Mouse (Mus musculus) forebrain, embryonic 13.5 days (tissue): ENCODE measurements around the gene Pex26. TPM values are rescaled to one million over a fixed set of nuclear protein-coding genes. Genes with fewer than 3 reads are reported as not detected.

Experiments
- ATAC-seq: fragments of 200-750 bp; cut with Nextera tagmentation; 2 replicates; pipeline ENCODE4 v1.8.0; 2017
- H3K27ac ChIP-seq: fragments of 300-500 bp; sonication (generic); 2 replicates; pipeline ENCODE4 v1.5.1; 2015; ENCODE audit warnings: inconsistent platforms, mild to moderate bottlenecking, moderate library complexity
- H3K27me3 ChIP-seq: fragments of 300-500 bp; sonication (generic); 2 replicates; pipeline ENCODE4 v1.6.1; 2015; ENCODE audit warnings: mild to moderate bottlenecking, inconsistent platforms
- H3K36me3 ChIP-seq: fragments of 300-500 bp; sonication (generic); 2 replicates; pipeline ENCODE4 v1.6.1; 2015; ENCODE audit warnings: mild to moderate bottlenecking, inconsistent platforms; ENCODE audit not compliant: poor library complexity, severe bottlenecking
- H3K4me1 ChIP-seq: fragments of 300-500 bp; sonication (generic); 2 replicates; pipeline ENCODE4 v1.6.1; 2015; ENCODE audit warnings: inconsistent platforms
- H3K4me2 ChIP-seq: fragments of 300-500 bp; sonication (generic); 2 replicates; pipeline ENCODE4 v1.6.1; 2015; ENCODE audit warnings: inconsistent platforms, mild to moderate bottlenecking, moderate library complexity
- H3K4me3 ChIP-seq: fragments of 300-500 bp; sonication (generic); 2 replicates; pipeline ENCODE4 v1.5.1; 2015; ENCODE audit warnings: mild to moderate bottlenecking, inconsistent platforms
- H3K9ac ChIP-seq: fragments of 300-500 bp; sonication (generic); 2 replicates; pipeline ENCODE4 v1.6.1; 2015; ENCODE audit warnings: mild to moderate bottlenecking, inconsistent platforms
- H3K9me3 ChIP-seq: fragments of 300-500 bp; sonication (generic); replicated peaks from 2 replicates; pipeline ENCODE4 v1.6.1; 2016; ENCODE audit warnings: inconsistent platforms
- WGBS: fragments of 180-500 bp; shearing (Covaris S2); methylation state at CpG from one replicate; pipeline ENCODE4 v1.1.7; 2015; 5-methylcytosine and 5-hydroxymethylcytosine counted together
- polyA plus RNA-seq: library from polyadenylated mRNA; unstranded; fragments of >200 nt; fragmentation: Nextera tagmentation; extraction: Ambion mirVana; gene quantifications from 2 replicates; pipeline ENCODE4 v1.2.1, GENCODE M21; 2015

Gene Pex26
- polyA plus RNA-seq, 1 experiment from 2014 or later: 9.5 TPM

GRCm38 (mm10) chr6:121214221-121214620 is 30.8 kb downstream of the Pex26 start:
- peaks cover 18% of the 10 kb centered on the region for H3K4me1 ChIP-seq
- no peaks in the 10 kb centered on the region for H3K9me3 ChIP-seq
- no peaks in the 10 kb centered on the region for H3K36me3 ChIP-seq
- no peak overlapping the region for H3K27ac ChIP-seq
- H3K9ac ChIP-seq: no peak overlapping the region
- ATAC-seq: no peak
- WGBS: 93% methylated on average over 5 of the region's 5 CpGs
- H3K4me2 ChIP-seq: no peak overlapping the region
- no peak overlapping the region for H3K4me3 ChIP-seq
- H3K27me3 ChIP-seq: peaks cover 33% of the 10 kb centered on the region

GRCm38 (mm10) chr6:121214667-121215330 is 31.3 kb downstream of the Pex26 start:
- no peak for ATAC-seq
- no peak overlapping the region for H3K27ac ChIP-seq
- H3K4me1 ChIP-seq: peaks cover 18% of the 10 kb centered on the region
- H3K27me3 ChIP-seq: peaks cover 27% of the 10 kb centered on the region
- no peak overlapping the region for H3K4me2 ChIP-seq
- WGBS: 84% methylated on average over 8 of the region's 8 CpGs
- no peak overlapping the region for H3K9ac ChIP-seq
- H3K36me3 ChIP-seq: no peaks in the 10 kb centered on the region
- no peaks in the 10 kb centered on the region for H3K9me3 ChIP-seq
- no peak overlapping the region for H3K4me3 ChIP-seq

DNA sequence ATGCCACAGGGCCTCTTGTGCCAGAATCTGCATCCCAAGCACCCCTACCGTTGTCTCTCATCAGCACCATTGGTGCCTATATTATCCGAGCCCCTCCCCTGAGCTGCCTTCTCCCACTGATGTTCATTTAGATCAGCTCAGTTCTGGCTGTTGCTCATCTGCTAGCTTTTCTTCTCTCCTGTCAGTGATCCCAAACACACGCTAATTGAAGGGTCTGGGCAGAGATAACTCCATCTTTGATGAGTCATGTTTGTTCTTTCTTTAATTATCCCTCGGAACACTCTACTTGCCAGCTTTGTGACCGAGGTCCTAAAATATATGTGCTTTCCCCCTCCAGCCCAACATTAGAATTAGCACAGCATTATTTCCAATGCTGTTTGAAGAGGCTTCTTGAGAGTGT is 31.9 kb downstream of the Pex26 start:
- no peak overlapping the region for H3K4me3 ChIP-seq
- no peaks in the 10 kb centered on the region for H3K36me3 ChIP-seq
- no peak overlapping the region for H3K4me2 ChIP-seq
- ATAC-seq: no peak
- no peak overlapping the region for H3K27ac ChIP-seq
- no peak overlapping the region for H3K9ac ChIP-seq
- peaks cover 22% of the 10 kb centered on the region for H3K27me3 ChIP-seq
- H3K9me3 ChIP-seq: no peaks in the 10 kb centered on the region
- WGBS: 76% methylated on average over 5 of the region's 5 CpGs
- peaks cover 16% of the 10 kb centered on the region for H3K4me1 ChIP-seq

DNA sequence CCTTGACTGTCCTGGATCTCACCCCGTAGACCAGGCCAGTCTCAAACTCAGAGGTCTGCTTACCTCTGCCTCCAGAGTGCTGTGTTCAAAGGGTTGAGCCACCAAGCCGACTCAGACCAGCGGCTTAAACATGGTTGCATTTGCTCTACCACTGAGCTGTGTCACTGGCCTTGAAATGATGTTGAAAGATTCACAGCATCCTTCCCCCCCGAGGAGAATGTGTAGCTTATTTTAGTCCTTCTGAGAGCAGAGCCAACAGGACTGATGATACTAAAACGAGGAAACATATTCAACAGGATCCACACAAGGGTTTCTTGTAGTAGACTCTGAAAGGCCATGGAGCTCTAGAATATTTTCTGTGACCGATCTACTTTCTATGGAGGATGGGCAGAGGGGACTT is 32.4 kb downstream of the Pex26 start:
- WGBS: 86% methylated on average over 6 of the region's 6 CpGs
- no peaks in the 10 kb centered on the region for H3K9me3 ChIP-seq
- H3K4me1 ChIP-seq: peaks cover 11% of the 10 kb centered on the region; the same call in 1 of the 2 replicates
- H3K4me2 ChIP-seq: no peak overlapping the region
- no peak overlapping the region for H3K4me3 ChIP-seq
- H3K27me3 ChIP-seq: peaks cover 16% of the 10 kb centered on the region
- H3K9ac ChIP-seq: no peak overlapping the region
- no peaks in the 10 kb centered on the region for H3K36me3 ChIP-seq
- no peak for ATAC-seq
- H3K27ac ChIP-seq: no peak overlapping the region

DNA sequence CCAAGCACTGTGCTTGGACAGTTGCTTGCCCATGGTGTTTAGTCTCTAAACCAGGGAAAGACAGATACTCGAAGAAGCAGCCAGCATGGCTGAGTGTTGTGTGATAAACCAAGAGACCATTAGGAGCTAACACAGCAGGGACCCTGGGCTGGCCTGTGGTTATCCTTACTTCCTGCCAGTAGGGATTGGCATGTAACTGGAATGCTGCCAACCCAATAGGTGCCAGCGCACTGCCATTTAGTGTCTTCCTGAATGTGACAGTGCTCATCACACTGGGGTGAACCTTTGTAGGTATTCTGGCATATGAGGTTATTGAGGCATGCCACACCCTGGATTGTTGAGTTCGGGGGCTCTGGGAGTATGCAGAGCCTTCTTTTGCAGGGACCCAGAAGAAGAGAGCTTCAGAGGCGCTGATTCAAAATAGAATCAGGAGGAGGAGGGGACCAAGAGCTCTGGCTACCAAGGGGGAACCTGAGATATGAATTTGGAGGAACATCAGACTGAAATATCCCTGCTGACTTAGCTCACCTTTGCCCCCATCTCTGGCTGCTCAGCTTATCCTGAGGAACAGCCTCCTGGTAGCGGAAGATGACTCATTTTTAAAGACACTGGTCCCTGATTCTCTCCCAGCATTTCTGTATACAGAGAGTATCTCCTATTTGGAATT is 33.3 kb downstream of the Pex26 start:
- no peak overlapping the region for H3K4me2 ChIP-seq
- 90% methylated on average over 5 of the region's 5 CpGs for WGBS
- no peaks in the 10 kb centered on the region for H3K9me3 ChIP-seq
- ATAC-seq: no peak
- no peak overlapping the region for H3K4me3 ChIP-seq
- H3K36me3 ChIP-seq: no peaks in the 10 kb centered on the region
- peaks cover 2% of the 10 kb centered on the region; the same call in 1 of the 2 replicates for H3K4me1 ChIP-seq
- no peak overlapping the region for H3K9ac ChIP-seq
- peaks cover 8% of the 10 kb centered on the region for H3K27me3 ChIP-seq
- no peak overlapping the region for H3K27ac ChIP-seq

- Histone ChIP-seq H3K27ac (no peak overlapping the region), H3K36me3 (no peaks in the 10 kb centered on the region), H3K27me3 (no peaks in the 10 kb centered on the region), H3K9ac (no peak overlapping the region), H3K4me1 (no peaks in the 10 kb centered on the region), H3K4me2 (no peak overlapping the region), H3K9me3 (no peaks in the 10 kb centered on the region), H3K4me3 (no peak overlapping the region)
- WGBS: 92% methylated on average over 7 of the region's 7 CpGs
- no peak for ATAC-seq
Observed at GRCm38 (mm10) chr6:121218002-121218401, 34.5 kb downstream of the Pex26 start.

DNA sequence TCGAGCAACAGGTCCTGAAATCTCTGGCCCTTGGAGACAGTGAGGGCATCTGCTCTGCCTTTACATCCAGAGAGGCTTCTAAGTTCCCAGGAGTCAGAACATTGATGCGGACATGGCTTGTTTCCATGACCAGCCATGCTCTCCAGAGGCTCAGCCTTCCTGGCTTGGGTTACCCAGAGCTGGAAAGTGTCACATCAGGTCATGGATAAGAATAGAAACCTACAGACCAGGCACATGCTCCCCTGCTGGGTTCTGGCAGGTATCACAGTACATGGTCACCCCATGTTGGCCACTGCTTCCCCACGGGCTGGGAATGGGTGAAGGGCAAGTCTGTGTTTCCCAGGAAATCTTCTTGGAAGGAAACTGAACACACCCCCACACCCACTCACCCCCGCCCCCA is 35.9 kb downstream of the Pex26 start:
- H3K4me2 ChIP-seq: no peak overlapping the region
- no peak for ATAC-seq
- no peaks in the 10 kb centered on the region for H3K9me3 ChIP-seq
- no peaks in the 10 kb centered on the region for H3K27me3 ChIP-seq
- no peak overlapping the region for H3K9ac ChIP-seq
- no peaks in the 10 kb centered on the region for H3K36me3 ChIP-seq
- no peaks in the 10 kb centered on the region for H3K4me1 ChIP-seq
- no peak overlapping the region for H3K27ac ChIP-seq
- no peak overlapping the region for H3K4me3 ChIP-seq
- WGBS: 75% methylated on average over 4 of the region's 4 CpGs

DNA sequence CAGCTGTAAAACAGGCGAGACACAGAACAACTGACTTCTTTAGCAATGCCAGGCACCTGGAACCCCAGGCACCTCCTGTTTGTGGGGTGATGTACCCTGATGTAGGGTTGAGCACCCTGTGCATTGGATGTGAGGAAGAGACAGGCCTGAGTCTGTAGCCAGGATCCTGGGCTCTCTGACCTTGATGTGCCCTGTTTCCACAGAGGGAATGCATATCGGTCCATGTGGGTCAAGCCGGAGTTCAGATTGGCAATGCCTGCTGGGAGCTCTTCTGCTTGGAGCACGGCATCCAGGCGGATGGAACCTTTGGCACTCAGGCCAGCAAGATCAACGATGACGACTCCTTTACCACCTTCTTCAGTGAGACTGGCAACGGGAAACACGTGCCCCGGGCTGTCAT is 36.7 kb downstream of the Pex26 start:
- Histone ChIP-seq H3K36me3 (no peaks in the 10 kb centered on the region), H3K4me3 (no peak overlapping the region), H3K9me3 (no peaks in the 10 kb centered on the region), H3K27ac (no peak overlapping the region), H3K4me2 (no peak overlapping the region), H3K4me1 (no peaks in the 10 kb centered on the region), H3K27me3 (no peaks in the 10 kb centered on the region), H3K9ac (no peak overlapping the region)
- 92% methylated on average over 10 of the region's 10 CpGs for WGBS
- ATAC-seq: no peak

DNA sequence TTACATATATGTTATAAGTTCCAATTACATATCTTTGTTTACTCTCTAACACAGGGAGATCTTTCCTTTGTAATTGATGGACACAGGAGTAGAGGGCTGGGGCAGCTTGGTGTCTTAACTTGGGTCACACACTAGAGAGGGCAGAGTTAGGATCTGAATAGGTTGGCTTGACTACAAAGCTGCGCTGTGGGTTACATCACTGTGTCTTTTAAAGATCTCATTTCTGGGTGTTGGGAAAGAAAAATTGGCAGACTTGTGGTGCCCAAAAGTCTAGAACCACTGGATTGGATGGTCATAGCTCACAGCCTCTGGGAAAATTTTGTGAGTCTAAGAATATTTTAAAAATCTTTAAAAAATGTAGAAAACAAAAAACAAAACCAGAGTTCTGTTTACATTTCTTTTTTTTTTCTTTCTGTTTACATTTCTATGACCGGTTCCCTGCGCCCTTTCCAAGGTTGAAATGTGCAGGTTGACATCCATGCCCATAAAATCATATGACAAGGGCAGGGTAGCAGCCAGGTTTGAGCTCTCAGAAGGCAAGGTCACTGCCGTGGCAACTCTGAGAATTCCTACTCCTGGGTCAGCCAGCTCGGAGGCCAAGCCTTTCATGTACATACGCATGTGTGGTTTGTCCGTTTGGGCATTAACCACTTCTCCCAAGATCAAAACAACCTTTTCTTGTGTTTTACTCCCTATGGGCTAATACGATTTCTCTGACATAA is 38.6 kb downstream of the Pex26 start:
- Histone ChIP-seq H3K9ac (no peak overlapping the region), H3K4me2 (no peak overlapping the region), H3K4me1 (no peaks in the 10 kb centered on the region), H3K4me3 (no peak overlapping the region), H3K27ac (no peak overlapping the region), H3K36me3 (no peaks in the 10 kb centered on the region), H3K27me3 (no peaks in the 10 kb centered on the region), H3K9me3 (no peaks in the 10 kb centered on the region)
- ATAC-seq: no peak
- WGBS: 87% methylated on average over 8 of the region's 8 CpGs

DNA sequence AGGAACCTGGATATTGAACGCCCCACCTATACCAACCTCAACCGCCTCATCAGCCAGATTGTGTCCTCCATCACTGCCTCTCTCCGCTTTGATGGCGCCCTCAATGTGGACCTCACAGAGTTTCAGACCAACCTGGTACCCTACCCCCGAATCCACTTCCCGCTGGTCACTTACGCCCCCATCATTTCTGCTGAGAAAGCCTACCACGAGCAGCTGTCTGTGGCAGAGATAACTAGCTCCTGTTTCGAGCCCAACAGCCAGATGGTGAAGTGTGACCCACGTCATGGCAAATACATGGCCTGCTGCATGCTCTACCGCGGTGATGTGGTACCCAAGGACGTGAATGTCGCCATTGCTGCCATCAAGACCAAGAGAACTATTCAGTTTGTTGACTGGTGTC is 39.5 kb downstream of the Pex26 start:
- ATAC-seq: no peak
- Histone ChIP-seq H3K9me3 (no peaks in the 10 kb centered on the region), H3K9ac (no peak overlapping the region), H3K27ac (no peak overlapping the region), H3K36me3 (no peaks in the 10 kb centered on the region), H3K4me1 (no peaks in the 10 kb centered on the region), H3K27me3 (no peaks in the 10 kb centered on the region), H3K4me2 (no peak overlapping the region), H3K4me3 (no peak overlapping the region)
- 95% methylated on average over 14 of the region's 14 CpGs for WGBS

DNA sequence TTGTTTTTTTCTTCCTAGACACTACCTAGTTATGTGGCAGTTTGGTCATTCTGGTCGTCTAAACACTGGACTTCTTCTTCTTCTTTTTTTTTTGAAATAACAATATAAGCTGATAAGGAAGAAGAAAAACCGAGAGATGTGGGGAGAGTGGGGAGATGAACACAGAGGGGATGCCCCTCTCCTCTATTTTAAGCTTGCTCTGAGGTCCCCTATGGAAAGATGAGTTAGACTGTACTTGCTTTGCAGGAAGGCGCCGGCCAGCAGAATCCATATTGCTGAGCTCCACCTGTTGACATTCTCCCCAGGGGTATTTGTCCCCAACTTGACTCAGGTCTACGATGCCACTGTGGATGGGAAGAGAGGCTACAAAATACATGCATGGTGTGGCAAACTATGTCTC is 40.6 kb downstream of the Pex26 start:
- H3K9me3 ChIP-seq: no peaks in the 10 kb centered on the region
- WGBS: 80% methylated on average over 5 of the region's 5 CpGs
- H3K9ac ChIP-seq: no peak overlapping the region
- H3K36me3 ChIP-seq: no peaks in the 10 kb centered on the region
- no peaks in the 10 kb centered on the region for H3K4me1 ChIP-seq
- ATAC-seq: no peak
- no peak overlapping the region for H3K4me3 ChIP-seq
- no peak overlapping the region for H3K4me2 ChIP-seq
- no peak overlapping the region for H3K27ac ChIP-seq
- H3K27me3 ChIP-seq: no peaks in the 10 kb centered on the region

GRCm38 (mm10) chr6:121224993-121225392 is 41.5 kb downstream of the Pex26 start:
- Histone ChIP-seq H3K4me2 (no peak overlapping the region), H3K9ac (no peak overlapping the region), H3K9me3 (no peaks in the 10 kb centered on the region), H3K27me3 (no peaks in the 10 kb centered on the region), H3K27ac (no peak overlapping the region), H3K4me3 (no peak overlapping the region), H3K4me1 (no peaks in the 10 kb centered on the region), H3K36me3 (no peaks in the 10 kb centered on the region)
- WGBS: 52% methylated on average over 6 of the region's 6 CpGs
- ATAC-seq: no peak
